Mouse (Mus musculus) lung, postnatal 4 days (tissue): ENCODE results near the gene Tbc1d10a.

Experiments used
- DNase-seq, 2 experiments: peaks; one replicate each; pipeline ENCODE4 v3.0.0; 2021

The Tbc1d10a gene

GRCm38 (mm10) chr11:4186486-4187317, at the start of gene Tbc1d10a:
TSS of gene Tbc1d10a (plus strand) at chr11:4186789.
- DNase-seq, result peak; percentile 99

- DNase-seq, result no peak
These were observed 47.6 kb upstream of the Tbc1d10a start for GRCm38 (mm10) chr11:4138964-4139363.

- no peak for DNase-seq
These were observed 45.1 kb upstream of the Tbc1d10a start for GRCm38 (mm10) chr11:4141505-4141904.

GRCm38 (mm10) chr11:4142352-4142751, 44.2 kb upstream of the Tbc1d10a start:
- DNase-seq, result no peak

GRCm38 (mm10) chr11:4143281-4144062, 43.1 kb upstream of the Tbc1d10a start:
- no peak for DNase-seq

GRCm38 (mm10) chr11:4146381-4146780, 40.2 kb upstream of the Tbc1d10a start:
- no peak for DNase-seq

- DNase-seq, result no peak
These were observed 39.5 kb upstream of the Tbc1d10a start for GRCm38 (mm10) chr11:4147098-4147497.

- DNase-seq, result peak in 1 of 2 experiments; percentile 17
These were observed 38.5 kb upstream of the Tbc1d10a start for GRCm38 (mm10) chr11:4148120-4148519.

GRCm38 (mm10) chr11:4148536-4149156, 37.9 kb upstream of the Tbc1d10a start:
- no peak for DNase-seq

GRCm38 (mm10) chr11:4149886-4150285, 36.7 kb upstream of the Tbc1d10a start:
- no peak for DNase-seq

GRCm38 (mm10) chr11:4153694-4154093, 32.9 kb upstream of the Tbc1d10a start:
- no peak for DNase-seq

GRCm38 (mm10) chr11:4155641-4156040, 30.9 kb upstream of the Tbc1d10a start:
- no peak for DNase-seq

- DNase-seq, result no peak
These were observed 27.9 kb upstream of the Tbc1d10a start for GRCm38 (mm10) chr11:4158676-4159075.

GRCm38 (mm10) chr11:4159808-4160708, 26.5 kb upstream of the Tbc1d10a start, which contains the start of the genes Ccdc157 and Sf3a1:
TSS of gene Ccdc157 (minus strand) at chr11:4160293.
TSS of gene Sf3a1 (plus strand) at chr11:4160350.
- peak; percentile 95 for DNase-seq

- no peak for DNase-seq
These were observed 25.7 kb upstream of the Tbc1d10a start for GRCm38 (mm10) chr11:4160758-4161480.

- no peak for DNase-seq
These were observed 21.9 kb upstream of the Tbc1d10a start for GRCm38 (mm10) chr11:4164701-4165100.

GRCm38 (mm10) chr11:4166467-4167090, 20.0 kb upstream of the Tbc1d10a start:
- no peak for DNase-seq

GRCm38 (mm10) chr11:4174586-4174985, 12.0 kb upstream of the Tbc1d10a start:
- DNase-seq, result no peak

- no peak for DNase-seq
These were observed 8.9 kb upstream of the Tbc1d10a start for GRCm38 (mm10) chr11:4177716-4178115.

GRCm38 (mm10) chr11:4182061-4182460, 4.5 kb upstream of the Tbc1d10a start:
- DNase-seq, result no peak

GRCm38 (mm10) chr11:4183511-4183910, 3.1 kb upstream of the Tbc1d10a start:
- no peak for DNase-seq
